Mouse (Mus musculus) embryonic facial prominence, embryonic 11.5 days (tissue): ENCODE results near the gene Vars. TPM values are rescaled to one million over a fixed set of nuclear protein-coding genes. Genes with fewer than 3 reads are reported as not detected.

ENCODE experiments used
- ATAC-seq: fragments of 200-750 bp; cut with Nextera tagmentation; replicated peaks from 2 replicates; pipeline ENCODE4 v1.8.0; 2017; ENCODE audit warnings: low read depth; ENCODE audit not compliant: insufficient number of reproducible peaks, low FRiP score, low TSS enrichment
- DNase-seq: peaks from one replicate; pipeline ENCODE4 v3.0.0-alpha.2; 2015; ENCODE audit warnings: low spot score
- H3K27ac ChIP-seq: fragments of 300-500 bp; sonication (generic); replicated peaks from 2 replicates; pipeline ENCODE4 v1.5.1; 2014; ENCODE audit warnings: mild to moderate bottlenecking, low read depth, low read length, control low read depth
- H3K27me3 ChIP-seq: fragments of 300-500 bp; sonication (generic); 2 replicates; pipeline ENCODE4 v1.6.1; 2014; ENCODE audit warnings: mild to moderate bottlenecking, low read length, moderate library complexity, mixed read lengths; ENCODE audit not compliant: control insufficient read depth, insufficient read depth
- H3K36me3 ChIP-seq: fragments of 300-500 bp; sonication (generic); replicated peaks from 2 replicates; pipeline ENCODE4 v1.6.1; 2014; ENCODE audit warnings: low read depth, mild to moderate bottlenecking, low read length, moderate library complexity, mixed read lengths; ENCODE audit not compliant: control insufficient read depth, insufficient read depth
- H3K4me1 ChIP-seq: fragments of 300-500 bp; sonication (generic); 2 replicates; pipeline ENCODE4 v1.6.1; 2014; ENCODE audit warnings: low read length, mixed read lengths; ENCODE audit not compliant: control insufficient read depth, insufficient read depth
- H3K4me2 ChIP-seq: fragments of 300-500 bp; sonication (generic); 2 replicates; pipeline ENCODE4 v1.6.1; 2014; ENCODE audit warnings: low read depth, mild to moderate bottlenecking, control low read depth, low read length, moderate library complexity
- H3K4me3 ChIP-seq: fragments of 300-500 bp; sonication (generic); 2 replicates; pipeline ENCODE4 v1.5.1; 2014; ENCODE audit warnings: low read depth, low read length, control low read depth
- H3K9ac ChIP-seq: fragments of 300-500 bp; sonication (generic); replicated peaks from 2 replicates; pipeline ENCODE4 v1.6.1; 2014; ENCODE audit warnings: mild to moderate bottlenecking, control low read depth, low read length
- H3K9me3 ChIP-seq: fragments of 300-500 bp; sonication (generic); replicated peaks from 2 replicates; pipeline ENCODE4 v1.6.1; 2016; ENCODE audit warnings: mild to moderate bottlenecking, low read length, inconsistent platforms, mixed read lengths; ENCODE audit not compliant: control insufficient read depth
- WGBS: fragments of 180-500 bp; shearing (Covaris S2); extraction: QIAGEN DNeasy Blood & Tissue Kit; methylation state at CpG from one replicate; pipeline ENCODE4 v1.1.7; 2014; 5-methylcytosine and 5-hydroxymethylcytosine counted together
- polyA plus RNA-seq: library from polyadenylated mRNA; unstranded; fragments of >200 nt; fragmentation: Nextera tagmentation; extraction: Ambion mirVana; gene quantifications from 2 replicates; pipeline ENCODE4 v1.2.1, GENCODE M21; 2014

Vars gene
- polyA plus RNA-seq, 1 experiment from 2014 or later, result 73.9 TPM

GRCm38 (mm10) chr17:35023756-35024155 is 23.0 kb downstream of the Vars start:
- no peaks in the 10 kb centered on the region for H3K36me3 ChIP-seq
- DNase-seq (no peak), ATAC-seq (no peak)
- no peaks in the 10 kb centered on the region; the same call in none of the 2 replicates for H3K4me1 ChIP-seq
- H3K9ac ChIP-seq, result no peak overlapping the region
- no peak overlapping the region for H3K4me3 ChIP-seq
- H3K27me3 ChIP-seq, result no peaks in the 10 kb centered on the region
- no peaks in the 10 kb centered on the region for H3K9me3 ChIP-seq
- WGBS, result 59% methylated on average over 4 of the region's 4 CpGs
- no peak overlapping the region for H3K4me2 ChIP-seq
- no peak overlapping the region for H3K27ac ChIP-seq

GRCm38 (mm10) chr17:35024261-35024660 is 23.5 kb downstream of the Vars start:
- no peak overlapping the region for H3K9ac ChIP-seq
- no peak overlapping the region for H3K4me3 ChIP-seq
- DNase-seq (no peak), ATAC-seq (no peak)
- no peaks in the 10 kb centered on the region for H3K9me3 ChIP-seq
- no peak overlapping the region for H3K4me2 ChIP-seq
- H3K4me1 ChIP-seq, result no peaks in the 10 kb centered on the region; the same call in none of the 2 replicates
- H3K27me3 ChIP-seq, result no peaks in the 10 kb centered on the region
- H3K36me3 ChIP-seq, result no peaks in the 10 kb centered on the region
- H3K27ac ChIP-seq, result no peak overlapping the region
- 83% methylated on average over 12 of the region's 13 CpGs for WGBS

- no peak overlapping the region for H3K9ac ChIP-seq
These were observed 24.1 kb downstream of the Vars start for GRCm38 (mm10) chr17:35024691-35025488.

GRCm38 (mm10) chr17:35026206-35026605 is 25.4 kb downstream of the Vars start:
- H3K4me2 ChIP-seq, result no peak overlapping the region
- H3K4me3 ChIP-seq, result no peak overlapping the region
- H3K27ac ChIP-seq, result no peak overlapping the region
- 76% methylated on average over 5 of the region's 5 CpGs for WGBS
- no peaks in the 10 kb centered on the region for H3K36me3 ChIP-seq
- no peaks in the 10 kb centered on the region for H3K9me3 ChIP-seq
- peaks cover 3% of the 10 kb centered on the region for H3K4me1 ChIP-seq
- DNase-seq (no peak), ATAC-seq (no peak)
- H3K27me3 ChIP-seq, result no peaks in the 10 kb centered on the region
- H3K9ac ChIP-seq, result no peak overlapping the region

More at GRCm38 (mm10) chr17:35024691-35025488, 24.1 kb downstream of the Vars start:
- Histone ChIP-seq H3K27me3 (no peaks in the 10 kb centered on the region), H3K27ac (no peak overlapping the region), H3K4me2 (no peak overlapping the region), H3K36me3 (no peaks in the 10 kb centered on the region), H3K4me1 (peaks cover 3% of the 10 kb centered on the region), H3K9me3 (no peaks in the 10 kb centered on the region), H3K4me3 (no peak overlapping the region)
- WGBS, result 55% methylated on average over 7 of the region's 10 CpGs
- ATAC-seq, result no peak
- no peak for DNase-seq

- Histone ChIP-seq H3K36me3 (no peaks in the 10 kb centered on the region), H3K9me3 (no peaks in the 10 kb centered on the region), H3K27me3 (no peaks in the 10 kb centered on the region), H3K27ac (peak within 1 kb of the TSS; percentile 38; the same call in 1 of the 2 replicates), H3K9ac (peak within 1 kb of the TSS; percentile 51), H3K4me2 (peak within 1 kb of the TSS; percentile 25; the same call in 1 of the 2 replicates), H3K4me3 (peak within 1 kb of the TSS; percentile 12; the same call in 1 of the 2 replicates), H3K4me1 (peaks cover 3% of the 10 kb centered on the region)
- ATAC-seq (0 out of 2 replicates have a peak, but pooled peaks have one; percentile 45), DNase-seq (peak; percentile 38)
- WGBS, result 37% methylated on average over 13 of the region's 13 CpGs
These were observed 26.7 kb downstream of the Vars start, which contains the start of gene Sapcd1 for GRCm38 (mm10) chr17:35027277-35028068. Sapcd1 (minus strand) TSS chr17:35028016.

- Histone ChIP-seq H3K27me3 (no peaks in the 10 kb centered on the region), H3K27ac (no peak overlapping the region), H3K4me2 (no peak overlapping the region), H3K4me3 (no peak overlapping the region), H3K9ac (no peak overlapping the region), H3K9me3 (no peaks in the 10 kb centered on the region), H3K4me1 (peaks cover 3% of the 10 kb centered on the region), H3K36me3 (no peaks in the 10 kb centered on the region)
- 73% methylated on average over 2 of the region's 2 CpGs for WGBS
- no peak for ATAC-seq
- DNase-seq, result no peak
These were observed 27.5 kb downstream of the Vars start for GRCm38 (mm10) chr17:35028315-35028714.

- Histone ChIP-seq H3K9ac (peak overlapping the region; percentile 13; the same call in 1 of the 2 replicates), H3K4me3 (no peak overlapping the region), H3K27ac (no peak overlapping the region), H3K4me1 (peaks cover 3% of the 10 kb centered on the region), H3K4me2 (no peak overlapping the region), H3K9me3 (no peaks in the 10 kb centered on the region), H3K36me3 (no peaks in the 10 kb centered on the region), H3K27me3 (no peaks in the 10 kb centered on the region)
- ATAC-seq (no peak), DNase-seq (peak; percentile 56)
- WGBS, result 27% methylated on average over 19 of the region's 19 CpGs
These were observed 29.1 kb downstream of the Vars start for GRCm38 (mm10) chr17:35029691-35030532.
